18 mouse cellular contexts compared by ENCODE assay signal in the genomic region with DNA sequence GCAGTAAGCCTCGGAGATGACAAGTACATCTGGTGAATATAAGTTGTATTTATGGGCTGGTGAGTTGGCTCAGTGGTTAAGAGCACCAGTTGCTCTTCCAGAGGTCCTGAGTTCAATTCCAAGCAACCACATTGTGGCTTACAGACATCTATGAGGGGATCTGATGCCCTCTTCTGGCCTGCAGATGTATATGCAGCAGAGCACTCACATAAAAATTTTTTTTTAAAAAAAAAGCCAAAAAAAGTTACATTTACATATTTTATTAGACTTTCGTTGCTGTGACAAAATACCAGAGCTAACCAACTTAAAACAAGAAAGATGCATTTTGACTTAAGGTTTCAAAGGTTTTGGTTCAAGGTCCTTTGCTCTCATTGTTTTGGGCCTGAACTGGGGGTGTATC. TPM values are rescaled to one million over a fixed set of nuclear protein-coding genes. Genes with fewer than 3 reads are reported as not detected.
DNase-seq lines count a peak whose midpoint lies in the region; ATAC-seq and TF ChIP-seq lines count a peak whose summit lies in the region.
"Had no signal": no experiment of that assay in that cellular context is flagged by ENCODE, and none has a peak within 500 bp of the region (broad histone marks: within the 10 kb centered on the region; RNA-seq: fewer than 3 reads in every experiment).

No protein-coding gene starts in this region.

- H3K9ac ChIP-seq in heart, postnatal 0 days (replicated peaks; ENCODE audit: low read depth, low read length): no peak overlapping the region
- no peak overlapping the region for H3K9ac ChIP-seq in lung, postnatal 0 days (replicated peaks; ENCODE audit: low read depth)
- H3K9ac ChIP-seq: forebrain, embryonic 15.5 days; kidney, embryonic 15.5 days; limb, embryonic 15.5 days had no signal

- ATAC-seq in heart, postnatal 0 days (ENCODE audit: insufficient read depth, low read depth): no peak
- ATAC-seq in lung, postnatal 0 days: no peak
- ATAC-seq: forebrain, embryonic 15.5 days; hindbrain, postnatal 0 days had no signal

- 0 out of 2 replicates have a peak, but pooled peaks cover 6% of the 10 kb centered on the region for H3K4me1 ChIP-seq in heart, postnatal 0 days (ENCODE audit: control insufficient read depth, insufficient read depth)
- no peaks in the 10 kb centered on the region for H3K4me1 ChIP-seq in lung, postnatal 0 days (ENCODE audit: insufficient read depth, low read depth, low read length)
- H3K4me1 ChIP-seq in lung, adult 2 months (ENCODE audit: control insufficient read depth, insufficient read depth, low read length): peaks cover 4% of the 10 kb centered on the region
- H3K4me1 ChIP-seq in E14TG2a.4 (replicated peaks; ENCODE audit: low read depth, low read length): peaks cover 11% of the 10 kb centered on the region
- H3K4me1 ChIP-seq: forebrain, embryonic 15.5 days; kidney, embryonic 15.5 days had no signal

- 71% methylated on average over 2 of the region's 2 CpGs for WGBS in heart, postnatal 0 days
- 70% methylated on average over 2 of the region's 2 CpGs for WGBS in lung, postnatal 0 days
- 81% methylated on average over 2 of the region's 2 CpGs for WGBS in lung, adult 2 months

- H3K4me3 ChIP-seq in heart, postnatal 0 days (ENCODE audit: low read depth, low read length): no peak overlapping the region
- H3K4me3 ChIP-seq in lung, postnatal 0 days (ENCODE audit: low read depth, low read length): no peak overlapping the region
- H3K4me3 ChIP-seq in lung, adult 2 months (replicated peaks; ENCODE audit: extremely low read depth, low read depth, low read length): no peak overlapping the region
- H3K4me3 ChIP-seq in E14TG2a.4 (replicated peaks; ENCODE audit: low read length): no peak overlapping the region
- H3K4me3 ChIP-seq: forebrain, embryonic 15.5 days; kidney, embryonic 15.5 days; limb, embryonic 15.5 days had no signal

- no peak for DNase-seq in heart, postnatal 0 days (ENCODE audit: low spot score)
- DNase-seq in heart, adult 18-20 months: no peak
- no peak for DNase-seq in lung, postnatal 0 days (ENCODE audit: low spot score)
- no peak for DNase-seq in lung, adult 2 months
- peak; percentile 60 for DNase-seq in splenic B cell, adult 2 months (ENCODE audit: low read depth, low spot score)
- DNase-seq in cerebellum, adult 8-10 months: no peak
- DNase-seq in kidney, adult 8-10 months: no peak
- DNase-seq: adrenal gland, postnatal 14 days; cerebellum, postnatal 10 days; embryo, embryonic 11 days; heart, postnatal 14 days; lung, postnatal 14 days; thymus, adult 2 months had no signal

- TF ChIP-seq EP300 in heart, postnatal 0 days (IDR thresholded peaks at IDR 0.05; ENCODE audit: low read depth): no peak
- TF ChIP-seq EP300 in lung, postnatal 0 days (IDR thresholded peaks at IDR 0.05): no peak

- peak; percentile 5; the same call in 1 of the 2 replicates for TF ChIP-seq CTCF in heart, postnatal 0 days (IDR thresholded peaks at IDR 0.05; ENCODE audit: low read depth)
- peak; percentile 46 for TF ChIP-seq CTCF in lung, postnatal 0 days (IDR thresholded peaks at IDR 0.05)
- no peak for TF ChIP-seq CTCF in lung, adult 2 months (IDR thresholded peaks at IDR 0.05; ENCODE audit: insufficient read depth, low read length)
- TF ChIP-seq CTCF in E14TG2a.4 (conservative IDR thresholded peaks at IDR 0.05; ENCODE audit: low read length): peak; percentile 50

- TF ChIP-seq POLR2A in lung, adult 2 months (IDR thresholded peaks at IDR 0.05; ENCODE audit: borderline replicate concordance, extremely low read depth, low read depth, low read length): no peak

- no peak overlapping the region for H3K27ac ChIP-seq in heart, postnatal 0 days (ENCODE audit: low read depth)
- H3K27ac ChIP-seq in lung, postnatal 0 days (ENCODE audit: low read length): no peak overlapping the region
- H3K27ac ChIP-seq: forebrain, embryonic 15.5 days; hindbrain, postnatal 0 days; kidney, embryonic 15.5 days; limb, embryonic 15.5 days had no signal

- no peaks in the 10 kb centered on the region for H3K36me3 ChIP-seq in heart, postnatal 0 days (replicated peaks; ENCODE audit: control insufficient read depth, insufficient read depth, low read length)
- H3K36me3 ChIP-seq in lung, postnatal 0 days (ENCODE audit: insufficient read depth, low read length): no peaks in the 10 kb centered on the region
- H3K36me3 ChIP-seq in E14TG2a.4 (ENCODE audit: insufficient read depth, low read length): no peaks in the 10 kb centered on the region
- H3K36me3 ChIP-seq in splenic B cell, adult 2 months (ENCODE audit: control insufficient read depth, insufficient read depth, low read length, poor library complexity, severe bottlenecking): no peaks in the 10 kb centered on the region
- H3K36me3 ChIP-seq: forebrain, embryonic 15.5 days; kidney, embryonic 15.5 days; limb, embryonic 15.5 days had no signal

- no peaks in the 10 kb centered on the region for H3K9me3 ChIP-seq in heart, postnatal 0 days (replicated peaks; ENCODE audit: control insufficient read depth, low read length)
- no peaks in the 10 kb centered on the region for H3K9me3 ChIP-seq in lung, postnatal 0 days (ENCODE audit: low read length)
- H3K9me3 ChIP-seq in E14TG2a.4 (ENCODE audit: low read length): no peaks in the 10 kb centered on the region
- H3K9me3 ChIP-seq: forebrain, embryonic 15.5 days; kidney, embryonic 15.5 days; limb, embryonic 15.5 days had no signal

- H3K27me3 ChIP-seq in heart, postnatal 0 days (ENCODE audit: control insufficient read depth, insufficient read depth, low read length): no peaks in the 10 kb centered on the region
- no peaks in the 10 kb centered on the region for H3K27me3 ChIP-seq in lung, postnatal 0 days (replicated peaks; ENCODE audit: insufficient read depth, low read length)
- no peaks in the 10 kb centered on the region for H3K27me3 ChIP-seq in E14TG2a.4 (ENCODE audit: insufficient read depth, low read length)
- H3K27me3 ChIP-seq in splenic B cell, adult 2 months (ENCODE audit: control insufficient read depth, insufficient read depth, low read length, poor library complexity, severe bottlenecking): no peaks in the 10 kb centered on the region
- H3K27me3 ChIP-seq: forebrain, embryonic 15.5 days; kidney, embryonic 15.5 days; limb, embryonic 15.5 days had no signal

- H3K4me2 ChIP-seq in heart, postnatal 0 days (ENCODE audit: low read depth, low read length): no peak overlapping the region
- no peak overlapping the region for H3K4me2 ChIP-seq in lung, postnatal 0 days (replicated peaks; ENCODE audit: low read depth, low read length)
- H3K4me2 ChIP-seq: forebrain, embryonic 15.5 days; kidney, embryonic 15.5 days; limb, embryonic 15.5 days had no signal

RNA-seq across cellular contexts. Expression of gene Gfod1, which starts 17.5 kb away (rescaled TPM):
- 14.4 and 20.5 TPM in 2 replicates for total RNA-seq in heart, postnatal 0 days (2014; rRNA removed; ENCODE audit: low replicate concordance)
- 1.5 and 2.5 TPM in 2 replicates for polyA plus RNA-seq in heart, postnatal 0 days (2015; fragmentation: Nextera tagmentation; extraction: Ambion mirVana)
- total RNA-seq in heart, adult 18-20 months (2021): 10 to 100 TPM; 32.3 to 34.3 TPM
- 1.6 and 2.0 TPM in 2 replicates for polyA plus RNA-seq in lung, postnatal 0 days (2015; fragmentation: Nextera tagmentation; extraction: Ambion mirVana)
- polyA plus RNA-seq in lung, adult 2 months (2012; rRNA removed): 11.7 and 12.9 TPM in 2 replicates

RNA-seq across cellular contexts. Expression of gene Sirt5, which starts 43.8 kb away (rescaled TPM):
- 44.0 and 60.4 TPM in 2 replicates for total RNA-seq in heart, postnatal 0 days (2014; rRNA removed; ENCODE audit: low replicate concordance)
- polyA plus RNA-seq in heart, postnatal 0 days (2015; fragmentation: Nextera tagmentation; extraction: Ambion mirVana): 47.0 and 47.4 TPM in 2 replicates
- total RNA-seq in heart, adult 18-20 months (2021): 10 to 100 TPM; 57.5 to 67.9 TPM
- polyA plus RNA-seq in lung, postnatal 0 days (2015; fragmentation: Nextera tagmentation; extraction: Ambion mirVana): 11.9 and 15.6 TPM in 2 replicates
- 8.4 and 8.9 TPM in 2 replicates for polyA plus RNA-seq in lung, adult 2 months (2012; rRNA removed)
